Mouse (Mus musculus) frontal cortex, postnatal 14 days (tissue): ENCODE data around the gene Uap1.

Experiments used
- DNase-seq, 2 experiments: peaks; one replicate each; pipeline ENCODE4 v3.0.0; 2022; ENCODE audit warnings: low spot score in 2 of 2

Uap1 gene

DNA sequence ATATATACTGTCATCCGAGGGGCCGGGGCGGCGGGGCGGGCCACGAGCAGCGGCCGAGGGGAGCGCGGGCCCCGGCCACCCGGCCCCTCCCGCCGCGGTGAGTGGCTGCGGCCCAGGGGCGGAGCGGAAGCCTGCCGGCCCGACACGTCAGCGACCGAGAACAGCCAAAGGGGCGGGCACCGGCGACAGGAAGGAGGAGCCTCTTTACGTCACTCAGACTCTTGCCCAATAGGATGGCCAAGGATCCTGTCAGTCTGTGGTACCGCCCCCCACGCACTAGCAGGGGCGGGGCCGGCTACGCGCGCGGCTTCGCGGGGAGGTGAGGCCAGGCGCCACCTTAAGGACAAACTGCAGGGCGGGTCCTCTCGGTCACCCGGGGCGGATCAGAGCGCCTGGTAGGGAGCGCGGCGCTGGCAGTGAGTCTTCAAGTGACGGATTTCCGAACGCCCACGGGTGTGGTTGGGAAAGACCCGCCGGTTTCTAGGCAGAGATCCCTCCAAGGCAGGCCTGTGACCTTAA lies at the start of gene Uap1:
TSS of gene Uap1 (minus strand) at position 144 of the 519 bp plus-strand sequence.
- DNase-seq = peak; percentile 96 to 97

DNA sequence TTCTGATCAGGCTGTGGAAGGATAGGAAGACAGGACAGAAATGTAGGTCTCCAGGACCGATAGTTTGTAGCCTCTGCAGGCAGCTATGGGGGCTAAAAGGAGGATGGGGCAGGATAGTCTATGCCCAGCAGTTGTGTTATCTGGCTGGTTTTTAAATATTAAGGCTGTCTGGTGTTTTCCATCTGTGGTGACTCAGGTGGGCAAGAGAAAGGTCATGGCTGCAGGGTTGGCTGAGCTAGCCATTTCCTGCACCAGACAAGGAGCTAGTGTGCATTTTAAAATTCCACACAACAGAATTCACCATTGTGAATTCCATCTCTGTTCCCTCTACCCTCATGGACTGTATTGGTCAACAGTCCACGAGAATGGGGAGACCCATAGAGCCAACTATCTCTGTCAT lies 48.5 kb upstream of the Uap1 start:
- DNase-seq = no peak

DNA sequence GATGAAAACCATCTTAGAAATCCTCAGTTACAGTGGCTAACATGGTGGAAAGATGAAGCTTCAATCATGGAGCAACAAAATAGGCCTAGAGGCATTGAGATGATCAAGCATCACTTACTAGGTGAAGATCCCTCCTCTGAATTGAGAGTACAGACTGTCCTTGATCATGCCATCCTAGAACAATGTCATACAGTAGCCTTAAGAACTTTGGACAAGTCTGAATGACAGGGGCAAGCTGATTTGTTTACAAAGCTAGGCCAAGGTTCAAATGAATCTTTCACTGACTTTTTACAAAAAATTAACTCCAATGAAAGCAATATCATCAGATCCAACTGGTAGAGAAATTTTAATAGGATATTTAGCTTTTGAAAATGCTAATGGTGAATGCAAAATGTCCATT lies 45.6 kb upstream of the Uap1 start:
- no peak for DNase-seq

DNA sequence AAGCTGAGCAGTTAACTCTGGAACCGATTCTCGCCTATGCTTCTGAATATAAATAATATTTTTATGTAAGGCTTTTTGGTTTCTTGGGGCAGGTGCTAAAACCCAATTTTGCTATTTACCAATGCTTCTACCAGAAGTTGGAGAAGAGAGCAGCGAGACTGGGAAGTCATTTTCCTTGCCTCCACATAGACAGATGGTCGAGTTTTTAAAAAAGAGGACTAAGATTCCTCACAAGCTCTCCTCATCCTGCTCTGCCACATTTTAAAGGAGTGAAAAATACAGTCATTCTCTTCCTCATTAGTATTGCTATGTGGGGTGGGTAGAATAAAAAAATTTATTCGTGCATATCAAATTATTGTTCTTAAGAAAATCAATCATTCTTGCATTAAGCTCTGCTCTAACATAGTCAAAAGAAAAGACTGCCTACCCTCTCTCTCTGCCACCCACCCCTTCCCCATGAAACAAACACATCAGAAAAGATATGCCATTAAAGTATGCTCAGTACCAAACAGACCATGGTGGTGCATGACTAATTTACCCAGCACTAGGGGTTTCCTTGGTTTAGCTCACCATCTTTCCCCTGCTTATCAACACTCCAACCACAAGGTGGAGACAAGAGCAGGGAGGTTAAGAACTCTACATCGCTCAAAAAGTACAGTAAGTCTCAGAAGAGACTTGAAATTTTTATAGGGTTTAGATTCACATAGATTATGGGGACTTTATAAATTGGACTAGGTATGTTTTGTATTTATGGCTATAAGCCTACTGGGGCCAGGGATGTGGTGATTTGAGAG lies 43.5 kb upstream of the Uap1 start:
- DNase-seq = no peak

DNA sequence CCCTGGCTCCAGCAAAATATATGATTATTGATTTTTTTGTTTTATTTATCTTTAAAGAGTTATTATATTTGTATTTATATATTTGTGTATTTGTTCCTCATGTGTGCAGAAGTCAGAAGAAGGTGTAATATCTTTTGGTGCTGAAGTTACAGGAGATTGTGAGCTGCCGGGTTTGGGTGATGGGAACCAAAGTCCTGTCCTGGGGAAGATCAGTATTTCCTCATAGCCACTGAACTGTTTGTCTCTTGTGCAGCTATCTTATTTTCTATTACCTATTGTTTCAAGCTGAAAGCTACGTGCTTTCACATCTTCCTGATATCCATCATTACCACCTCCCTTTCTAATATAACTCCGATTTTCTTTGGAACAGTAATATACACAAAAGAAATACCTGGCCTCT lies 40.8 kb upstream of the Uap1 start:
- no peak for DNase-seq

DNA sequence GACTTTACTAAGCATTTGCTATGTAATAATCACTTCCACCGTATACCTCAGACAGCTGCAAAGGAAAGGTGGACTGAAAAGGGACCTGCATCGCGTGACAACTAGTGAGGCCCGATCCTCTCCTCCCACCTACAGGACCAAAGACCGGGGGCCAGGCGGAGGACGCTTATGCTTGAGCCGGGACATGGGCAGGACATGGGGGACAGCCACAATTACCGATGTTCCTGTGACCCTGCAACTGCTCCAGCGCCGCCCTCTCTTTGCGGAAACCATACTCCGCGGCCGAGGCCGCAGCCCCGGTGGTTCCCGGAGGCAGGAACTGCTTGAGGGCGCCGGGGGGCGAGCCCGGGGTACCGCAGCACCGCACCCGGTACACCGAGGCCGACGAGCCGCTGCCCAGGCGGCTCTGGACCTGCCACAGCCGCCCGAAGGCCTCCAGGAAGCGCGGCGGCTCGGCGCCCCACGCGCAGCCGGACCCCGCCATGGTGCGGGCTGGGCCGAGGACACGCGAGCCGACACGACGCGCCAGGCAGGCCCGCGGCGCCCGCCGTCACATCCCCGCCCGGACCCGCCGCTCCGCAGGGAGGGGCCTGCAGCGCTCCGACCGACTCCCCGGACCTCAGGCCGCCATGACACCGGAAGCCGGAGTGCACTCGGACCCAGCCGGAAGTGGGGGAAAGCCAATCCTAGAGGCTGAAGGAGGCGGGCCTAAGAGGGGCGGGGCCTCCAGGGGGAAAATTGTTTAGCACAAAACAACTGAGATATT lies 40.2 kb upstream of the Uap1 start, which contains the start of gene Uhmk1:
TSS of gene Uhmk1 (minus strand) at position 641 of the 766 bp plus-strand sequence.
- DNase-seq = peak; percentile 78 to 81

DNA sequence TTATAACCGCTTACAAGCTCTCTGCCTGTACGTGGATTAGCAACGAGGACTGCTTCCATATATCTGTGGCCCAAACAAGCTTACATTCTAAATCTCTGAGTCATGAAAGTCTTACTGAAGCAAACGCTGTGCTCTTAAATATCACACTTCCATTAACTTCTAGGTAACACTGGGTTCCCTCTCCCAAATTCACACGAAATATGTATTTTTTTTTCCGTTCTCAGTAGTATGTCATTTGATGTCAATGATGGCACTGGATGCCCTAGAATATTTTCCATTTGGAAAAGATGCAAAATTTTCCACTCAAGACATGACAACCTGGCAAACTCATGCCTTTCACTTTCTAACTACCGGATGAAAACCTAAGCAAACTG lies 39.6 kb upstream of the Uap1 start:
- no peak for DNase-seq

DNA sequence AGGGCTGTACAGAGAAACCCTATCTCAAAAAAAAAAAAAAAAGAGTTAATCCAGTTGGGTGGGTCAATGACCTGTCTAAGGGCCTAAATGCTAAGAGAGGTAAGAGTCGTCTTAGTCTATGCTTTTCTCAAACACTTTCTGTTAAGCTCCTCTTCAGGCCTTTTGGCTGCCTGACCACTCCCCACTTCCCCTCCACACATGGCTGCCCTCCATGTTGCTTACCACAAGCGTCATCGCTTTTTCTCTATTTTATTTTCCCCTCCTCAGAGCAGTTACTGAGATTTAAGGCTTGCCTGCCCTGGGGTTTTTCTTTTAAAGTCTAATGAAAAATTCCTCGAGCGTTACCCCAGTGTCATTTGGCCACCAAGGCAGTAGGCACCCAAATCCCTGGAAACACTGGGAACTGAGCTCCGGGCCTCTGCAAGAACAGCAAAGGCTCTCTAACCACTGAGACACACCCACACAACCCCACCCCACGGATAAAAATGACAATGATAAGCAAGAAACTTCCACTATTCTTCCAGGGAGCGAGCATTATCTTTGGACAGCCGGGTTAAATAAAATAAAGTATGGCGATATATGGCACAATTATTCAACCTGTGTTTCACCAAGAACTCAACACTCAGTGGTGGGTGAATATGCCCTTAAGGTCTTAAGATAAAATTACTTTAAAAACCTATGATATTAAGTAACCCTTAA lies 38.6 kb upstream of the Uap1 start:
- DNase-seq = no peak

DNA sequence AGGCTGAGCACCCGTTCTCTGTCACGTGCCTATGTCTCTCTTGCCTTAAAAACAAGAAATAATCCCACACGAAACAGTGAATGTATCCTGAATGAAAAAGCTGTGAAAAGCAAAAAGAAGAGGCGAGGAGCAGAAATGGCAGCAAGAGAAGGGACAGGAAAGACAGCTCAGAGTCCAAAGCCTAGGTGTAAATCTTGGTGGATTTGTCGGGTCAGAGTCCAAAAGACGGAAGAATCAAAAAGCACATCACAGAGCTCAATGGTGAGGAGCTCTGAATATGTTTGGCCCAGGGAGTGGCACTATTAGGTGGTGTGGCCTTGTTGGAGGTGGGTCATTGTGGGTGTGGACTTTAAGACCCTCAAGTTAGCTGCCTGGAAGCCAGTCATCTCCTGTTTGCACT lies 31.6 kb upstream of the Uap1 start:
- DNase-seq = no peak

DNA sequence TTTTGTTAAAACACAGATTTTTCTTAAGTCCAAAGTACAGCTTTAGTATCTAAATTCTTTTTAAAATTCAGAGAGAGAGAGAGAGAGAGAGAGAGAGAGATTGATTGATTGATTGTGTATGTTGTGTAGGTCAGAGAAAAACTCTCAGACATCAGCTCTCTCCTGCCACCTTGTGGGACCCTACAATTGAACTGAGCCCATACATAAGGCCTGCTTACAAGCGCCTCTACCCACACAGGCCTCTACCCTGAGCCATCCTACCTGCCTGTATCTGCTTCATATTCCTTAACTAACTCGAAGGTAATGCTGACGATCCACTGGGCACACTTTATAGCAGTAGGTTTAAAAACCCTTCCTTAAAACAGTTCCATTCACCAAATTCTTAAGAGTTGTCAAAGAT lies 25.6 kb upstream of the Uap1 start:
- no peak for DNase-seq

DNA sequence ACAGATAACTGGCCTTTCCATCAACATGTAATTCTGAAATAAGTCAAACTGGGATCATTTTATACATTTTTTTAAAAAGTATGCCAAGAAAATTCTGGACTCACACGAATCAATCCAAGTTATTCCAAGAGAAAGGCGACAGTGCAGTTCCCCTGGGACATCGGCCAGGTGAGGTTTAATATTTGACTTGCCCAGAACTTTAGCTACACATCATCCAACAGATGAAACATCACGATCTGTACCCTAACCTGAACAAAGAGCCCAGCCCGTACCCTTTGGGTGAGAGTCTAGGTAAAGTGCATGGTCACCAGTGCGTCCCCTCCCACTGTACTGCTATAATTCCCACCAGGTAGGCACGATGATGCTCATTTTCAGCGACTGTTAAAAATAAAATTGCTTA lies 21.5 kb upstream of the Uap1 start:
- DNase-seq = no peak

DNA sequence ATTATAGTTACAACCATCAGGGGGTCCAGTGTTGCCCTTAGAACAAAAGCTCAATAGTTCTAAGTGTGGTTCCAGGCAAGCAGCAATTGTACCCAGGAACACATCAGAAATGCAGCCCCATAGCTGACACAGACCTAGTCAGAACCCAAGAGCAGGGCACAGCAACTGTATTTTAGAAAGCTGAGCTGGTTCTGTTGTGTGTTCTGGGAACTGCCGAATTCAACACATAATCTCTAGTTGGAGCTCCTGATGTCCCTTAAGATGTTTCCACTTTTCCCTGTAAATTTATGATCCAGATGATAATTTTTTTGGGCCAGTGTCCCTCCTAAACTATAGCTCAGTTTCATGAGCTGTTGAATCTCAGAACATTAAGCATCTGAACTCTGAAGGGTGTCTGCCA lies 17.2 kb upstream of the Uap1 start:
- no peak for DNase-seq

DNA sequence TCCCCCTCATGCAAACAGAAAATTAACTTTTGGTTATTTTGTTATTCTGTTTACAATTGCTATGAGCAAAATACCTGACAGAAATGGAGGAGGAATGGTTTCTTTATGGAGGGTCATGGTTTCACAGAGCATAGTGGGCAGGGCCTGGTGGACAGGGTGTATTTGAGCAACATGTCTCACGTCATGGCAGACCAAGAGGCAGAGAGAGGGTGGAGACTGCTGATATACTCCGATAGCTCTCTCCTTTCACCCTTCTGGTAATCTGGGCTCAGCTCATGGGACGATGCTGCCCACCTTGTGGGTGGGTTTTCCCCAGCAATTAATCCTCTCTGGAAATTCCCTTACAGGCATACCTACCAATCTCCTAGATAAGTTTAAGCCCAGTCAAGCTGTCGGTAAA lies 15.5 kb upstream of the Uap1 start:
- no peak for DNase-seq

DNA sequence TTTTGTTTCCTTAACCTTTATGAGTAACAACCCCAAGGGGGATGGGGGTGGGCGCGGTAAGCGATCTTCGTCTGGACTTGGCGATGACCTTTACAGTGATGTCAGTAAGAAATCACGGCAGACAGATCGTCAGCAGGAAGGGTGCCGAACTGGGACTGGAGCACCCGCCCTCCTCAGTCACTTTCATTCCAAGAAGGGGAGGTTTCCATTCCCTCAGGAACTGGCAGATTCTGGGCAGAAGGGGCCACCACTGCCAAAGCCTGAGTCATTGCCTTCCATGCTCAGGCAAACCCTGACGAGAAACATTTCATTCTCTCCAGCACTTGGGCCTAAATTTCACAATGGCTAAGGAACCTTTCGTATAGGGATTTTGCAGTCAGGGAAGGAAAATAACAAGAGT lies 13.8 kb upstream of the Uap1 start:
- DNase-seq = no peak

DNA sequence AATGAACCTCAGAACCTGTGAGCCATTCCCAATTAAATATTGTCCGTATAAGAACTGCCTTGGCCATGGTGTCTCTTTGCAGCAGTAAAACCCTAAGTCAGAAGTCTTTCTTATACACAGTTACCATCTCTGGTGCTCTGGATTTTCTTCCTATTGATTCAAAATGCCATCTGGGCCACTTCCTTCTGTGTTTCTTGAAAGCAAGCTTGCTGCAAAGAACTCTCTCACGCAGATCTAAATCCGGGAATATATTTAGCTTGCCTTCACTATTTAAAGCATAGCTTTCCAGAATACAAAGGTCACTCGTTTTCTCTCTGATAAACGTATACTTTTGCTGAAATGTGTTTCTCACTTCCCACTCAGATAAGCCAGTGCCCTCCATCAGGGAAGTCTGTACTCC lies 11.8 kb upstream of the Uap1 start:
- DNase-seq = no peak

DNA sequence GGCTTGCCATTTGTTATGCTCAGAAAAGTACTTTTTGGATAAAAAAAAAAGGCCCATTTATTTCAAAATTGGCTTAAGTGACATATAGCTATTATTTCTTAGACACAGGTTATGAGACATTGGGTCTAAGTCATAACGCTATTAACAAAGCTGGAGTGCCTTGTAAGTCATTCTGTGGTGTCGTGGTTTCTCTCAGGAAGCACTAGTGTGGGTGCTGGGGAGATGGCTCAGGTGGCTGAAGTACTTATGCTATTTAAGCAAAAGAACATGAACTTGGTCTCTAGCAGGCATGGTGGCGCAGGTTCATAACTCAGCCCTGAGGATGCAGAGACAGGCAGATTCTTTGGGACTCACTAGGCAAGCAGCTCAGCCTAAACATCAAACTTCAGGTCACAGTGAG lies 10.4 kb upstream of the Uap1 start:
- DNase-seq = no peak

DNA sequence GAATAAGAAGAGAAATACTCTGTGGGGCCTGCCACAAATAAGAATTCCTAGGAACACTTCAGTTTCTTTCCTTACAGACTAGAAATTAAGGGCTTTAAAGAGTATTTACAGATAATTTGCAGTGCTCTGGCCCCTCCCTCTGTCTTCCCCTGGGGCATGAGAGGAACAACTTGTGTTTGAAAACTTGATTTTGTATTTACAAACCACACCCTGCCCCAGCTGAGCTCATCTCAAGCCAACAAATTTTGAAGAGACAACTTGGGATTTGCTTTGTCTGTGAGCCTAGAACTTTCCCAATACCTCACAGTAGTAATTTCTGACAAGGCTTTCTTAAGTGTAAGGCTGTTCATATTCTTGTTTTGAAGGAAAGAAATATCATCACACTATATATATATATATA lies 7.9 kb upstream of the Uap1 start:
- DNase-seq = no peak

DNA sequence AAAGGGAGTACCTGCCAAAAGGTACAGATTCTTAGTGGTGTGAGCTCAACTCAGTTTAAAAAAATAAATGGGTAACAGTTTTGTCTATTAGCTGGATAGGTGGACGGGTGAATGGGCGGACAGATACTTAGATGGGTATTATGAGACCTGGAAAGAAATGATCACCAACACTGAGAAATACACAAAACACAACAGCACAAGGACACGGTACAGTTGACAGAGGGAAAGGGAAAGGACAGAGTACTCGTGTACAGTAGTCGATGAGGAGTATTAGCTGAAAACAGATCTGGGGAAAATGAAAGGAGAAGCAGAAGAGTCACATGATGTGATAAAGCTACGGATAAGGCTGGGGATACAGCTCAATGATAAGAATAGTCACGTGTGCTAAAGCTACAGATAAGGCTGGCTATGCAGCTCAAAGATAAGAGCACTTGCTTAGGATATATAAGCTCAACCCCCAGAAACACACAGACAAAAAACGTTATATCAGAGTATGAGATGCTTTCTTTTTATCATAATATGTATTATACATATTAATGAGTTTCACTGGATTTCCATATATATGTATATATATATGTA lies 2.0 kb upstream of the Uap1 start:
- DNase-seq = no peak

DNA sequence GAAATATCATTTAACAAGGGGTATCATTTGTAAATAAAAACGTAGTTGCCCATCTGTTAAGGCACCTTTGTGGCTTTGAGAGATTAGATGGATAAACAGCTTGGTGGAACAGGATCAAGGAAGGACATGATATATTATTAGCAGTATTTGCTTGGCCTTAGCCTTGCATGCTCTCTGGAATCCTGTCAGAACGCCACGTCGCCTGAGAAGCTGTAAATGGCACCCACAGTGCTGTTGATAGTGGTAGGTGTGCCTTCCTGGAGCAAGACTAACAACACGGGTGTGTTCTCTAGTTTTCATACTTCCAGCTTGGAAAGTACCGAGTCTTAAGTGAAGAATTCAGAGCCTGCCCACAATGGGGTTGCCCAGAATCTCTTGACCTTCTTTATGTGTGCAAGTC lies 1.1 kb upstream of the Uap1 start:
- no peak for DNase-seq

DNA sequence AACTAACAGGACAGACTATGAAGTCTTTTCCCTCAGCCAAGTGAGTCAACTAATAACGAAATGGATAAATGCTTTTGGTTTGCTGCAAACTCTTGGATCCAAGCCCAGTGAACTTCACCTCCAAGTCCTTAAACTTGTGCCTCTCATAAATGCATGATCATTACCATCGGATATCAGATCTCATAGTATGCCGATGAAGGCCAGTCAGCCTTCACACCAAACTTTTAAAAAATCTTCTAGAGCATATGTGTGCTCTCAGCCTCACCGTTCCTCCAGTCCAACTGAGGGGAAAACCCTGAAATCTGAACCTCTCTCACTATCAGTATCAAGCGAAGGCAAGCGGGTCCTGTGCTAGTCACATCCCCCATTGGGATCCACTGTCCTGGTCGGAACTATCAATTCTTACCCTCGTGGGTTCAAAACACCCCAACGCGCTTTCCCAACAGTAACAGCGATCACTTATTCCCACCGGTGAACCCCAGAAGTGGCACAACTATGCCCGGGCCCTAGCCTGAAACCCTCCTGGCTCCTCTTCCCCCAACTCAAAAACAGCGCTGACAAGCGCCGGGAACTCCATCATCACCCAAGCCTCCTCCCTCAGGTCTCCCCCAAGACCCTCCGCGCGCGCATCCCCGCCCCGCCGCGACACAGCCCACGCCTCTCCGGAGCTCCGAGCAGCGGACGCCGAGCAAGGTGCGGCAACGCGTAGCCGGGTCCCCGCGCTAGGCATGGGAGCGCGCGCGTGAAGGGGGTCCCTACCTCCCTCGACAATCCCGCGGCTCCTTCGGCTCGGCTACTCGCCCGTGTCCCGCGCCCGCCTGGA lies 555 bp downstream of the Uap1 start:
- no peak for DNase-seq

DNA sequence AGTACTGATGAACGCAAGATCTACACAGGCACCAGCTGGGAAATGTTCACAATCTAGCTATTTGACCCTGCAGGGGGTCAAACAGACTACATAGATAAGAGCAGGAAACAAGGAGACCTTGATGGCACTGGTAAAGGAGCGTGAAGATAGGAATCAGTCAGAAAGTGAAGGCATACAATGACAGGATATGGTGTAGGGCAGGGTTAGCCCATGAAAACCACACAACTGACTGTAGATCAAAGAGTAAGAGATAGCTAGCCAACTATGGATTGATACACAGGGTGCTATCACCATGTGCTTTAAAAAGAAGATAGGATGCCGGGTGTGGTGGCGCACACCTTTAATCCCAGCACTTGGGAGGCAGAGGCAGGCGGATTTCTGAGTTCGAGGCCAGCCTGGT lies 7.0 kb downstream of the Uap1 start:
- DNase-seq = no peak
